Mouse (Mus musculus): ENCODE data around the gene Alpl.

GRCm38 (mm10) chr4:137794178-137794900 lies 1.8 kb downstream of the Alpl start:
- TF ChIP-seq MAX (IDR thresholded peaks at IDR 0.05; ENCODE audit: low read depth) (no peak), MYOD1 (IDR thresholded peaks at IDR 0.05; ENCODE audit: control insufficient read depth in 1 of 3, insufficient read length in 2 of 3, low read depth in 2 of 3) (no peak), POLR2AphosphoS2 (IDR thresholded peaks at IDR 0.05; ENCODE audit: insufficient read length, low read depth) (no peak), TCF12 (IDR thresholded peaks at IDR 0.05; ENCODE audit: insufficient read depth, poor library complexity, severe bottlenecking) (no peak), CEBPB (IDR thresholded peaks at IDR 0.05; ENCODE audit: insufficient read depth, poor library complexity, severe bottlenecking) (no peak), POLR2A (IDR thresholded peaks at IDR 0.05; ENCODE audit: insufficient read length, low read depth) (no peak)

Data from myocyte (in vitro differentiated cells).